Mouse (Mus musculus): ENCODE results near the gene Hist1h4f. TPM values are rescaled to one million over a fixed set of nuclear protein-coding genes. Genes with fewer than 3 reads are reported as not detected.

The Hist1h4f gene
- 0.90 TPM for polyA plus RNA-seq (2017; shearing (Covaris generic))

DNA sequence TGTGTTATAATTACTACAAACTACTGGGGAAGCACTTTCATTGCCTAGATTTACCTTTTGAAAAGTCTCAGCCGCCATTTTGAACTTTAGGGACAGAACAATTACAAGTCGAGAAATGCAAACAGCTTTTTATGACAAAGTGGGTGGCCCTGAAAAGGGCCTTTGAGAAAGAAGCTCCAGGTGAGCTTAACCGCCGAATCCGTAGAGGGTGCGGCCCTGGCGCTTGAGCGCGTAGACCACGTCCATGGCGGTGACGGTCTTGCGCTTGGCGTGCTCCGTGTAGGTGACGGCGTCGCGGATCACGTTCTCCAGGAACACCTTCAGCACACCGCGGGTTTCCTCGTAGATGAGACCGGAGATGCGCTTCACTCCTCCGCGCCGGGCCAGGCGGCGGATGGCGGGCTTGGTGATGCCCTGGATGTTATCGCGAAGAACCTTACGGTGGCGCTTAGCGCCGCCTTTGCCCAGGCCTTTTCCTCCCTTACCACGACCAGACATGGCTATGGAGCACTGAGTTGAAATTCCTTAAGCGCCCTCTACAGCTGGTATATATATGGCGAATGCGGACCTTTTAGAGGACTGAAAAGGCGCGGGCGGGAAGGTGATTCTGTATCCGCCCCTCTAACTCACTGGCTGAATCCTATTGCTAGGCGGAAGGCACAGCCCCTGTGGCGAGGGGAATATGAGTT is at the start of gene Hist1h4f:
Gene Hist1h4f, minus strand, starts transcription at position 503 of the 689 bp plus-strand sequence.

DNA sequence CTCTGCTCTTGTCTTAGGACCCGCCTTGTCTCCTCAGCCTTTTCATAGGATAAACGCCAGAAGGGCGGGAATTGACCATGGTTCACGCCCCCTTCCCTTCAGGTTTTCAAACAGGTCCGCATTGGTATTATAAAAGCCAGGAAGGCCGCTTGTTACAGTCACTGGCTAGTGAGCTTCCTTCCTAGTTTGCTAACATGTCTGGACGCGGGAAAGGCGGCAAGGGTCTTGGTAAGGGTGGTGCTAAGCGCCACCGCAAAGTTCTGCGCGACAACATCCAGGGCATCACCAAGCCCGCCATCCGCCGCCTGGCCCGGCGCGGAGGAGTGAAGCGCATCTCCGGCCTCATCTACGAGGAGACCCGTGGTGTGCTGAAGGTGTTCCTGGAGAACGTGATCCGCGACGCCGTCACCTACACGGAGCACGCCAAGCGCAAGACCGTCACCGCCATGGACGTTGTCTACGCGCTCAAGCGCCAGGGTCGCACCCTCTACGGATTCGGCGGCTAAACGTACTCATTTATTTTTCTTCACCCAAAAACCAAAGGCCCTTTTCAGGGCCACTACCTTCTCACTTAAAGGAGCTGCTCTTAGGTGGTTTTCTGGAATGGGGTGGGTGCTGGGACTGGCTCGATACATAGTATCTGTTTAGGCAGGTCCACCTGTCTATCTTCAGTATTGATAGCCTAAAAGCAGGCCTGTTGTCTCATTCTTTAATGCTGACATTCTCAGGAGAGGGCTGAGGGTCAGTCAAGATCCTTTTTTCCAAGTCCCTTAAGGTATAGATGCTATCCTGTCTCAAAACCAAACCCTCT is 30.2 kb upstream of the Hist1h4f start, which contains the start of gene Hist1h4d:
Gene Hist1h4d, plus strand, starts transcription at position 191 of the 811 bp plus-strand sequence.

DNA sequence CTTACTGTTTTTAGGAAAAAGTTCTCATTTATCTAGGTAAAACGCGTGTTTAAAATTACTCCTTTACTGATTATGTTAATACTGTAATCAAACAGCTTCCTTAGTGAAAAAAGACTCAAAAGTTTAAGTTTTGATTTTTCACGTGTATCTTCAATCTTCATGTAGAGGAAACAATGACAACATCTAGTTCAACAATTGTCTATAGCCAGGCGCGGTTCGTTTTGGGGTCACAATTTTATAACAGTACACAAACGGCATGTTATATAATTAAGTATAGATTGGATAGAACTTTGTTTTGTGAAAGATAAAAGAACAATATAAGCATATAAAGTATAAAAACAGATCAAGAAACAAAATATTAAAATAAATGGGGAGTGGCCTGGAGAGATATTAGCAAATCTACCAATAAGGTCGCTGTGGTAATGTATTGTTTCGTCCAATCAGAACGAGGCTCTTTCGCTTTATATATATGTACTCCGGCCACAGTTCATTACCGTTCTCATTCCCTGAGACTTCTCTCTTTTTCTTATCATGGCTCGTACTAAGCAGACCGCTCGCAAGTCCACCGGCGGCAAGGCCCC is 23.9 kb upstream of the Hist1h4f start, which contains the start of gene Hist1h3d:
Gene Hist1h3d, plus strand, starts transcription at position 493 of the 581 bp plus-strand sequence.

DNA sequence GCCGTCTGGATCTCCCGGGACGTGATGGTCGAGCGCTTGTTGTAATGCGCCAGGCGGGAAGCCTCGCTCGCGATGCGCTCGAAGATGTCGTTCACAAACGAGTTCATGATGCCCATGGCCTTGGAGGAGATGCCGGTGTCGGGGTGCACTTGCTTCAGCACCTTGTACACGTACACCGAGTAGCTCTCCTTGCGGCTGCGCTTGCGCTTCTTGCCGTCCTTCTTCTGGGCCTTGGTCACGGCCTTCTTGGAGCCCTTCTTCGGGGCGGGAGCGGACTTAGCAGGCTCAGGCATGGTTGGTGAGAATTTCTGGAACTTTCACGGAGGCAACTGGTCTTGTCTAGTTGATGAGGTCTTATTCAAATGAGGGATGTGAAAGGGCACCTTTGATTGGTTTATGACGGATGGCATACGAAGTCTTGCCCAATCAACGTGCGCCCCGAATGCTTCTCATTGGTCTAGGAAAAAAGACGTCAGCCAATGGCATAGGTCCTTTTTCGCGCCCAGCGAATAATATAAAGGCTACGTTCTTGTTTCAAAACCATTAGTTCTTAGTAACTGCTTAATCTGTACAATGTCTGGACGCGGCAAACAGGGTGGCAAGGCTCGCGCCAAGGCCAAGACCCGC is 22.6 kb upstream of the Hist1h4f start, which contains the start of the genes Hist1h2bf and Hist1h2ad:
Gene Hist1h2bf, minus strand, starts transcription at position 299 of the 627 bp plus-strand sequence.
Gene Hist1h2ad, plus strand, starts transcription at position 484 of the 627 bp plus-strand sequence.

DNA sequence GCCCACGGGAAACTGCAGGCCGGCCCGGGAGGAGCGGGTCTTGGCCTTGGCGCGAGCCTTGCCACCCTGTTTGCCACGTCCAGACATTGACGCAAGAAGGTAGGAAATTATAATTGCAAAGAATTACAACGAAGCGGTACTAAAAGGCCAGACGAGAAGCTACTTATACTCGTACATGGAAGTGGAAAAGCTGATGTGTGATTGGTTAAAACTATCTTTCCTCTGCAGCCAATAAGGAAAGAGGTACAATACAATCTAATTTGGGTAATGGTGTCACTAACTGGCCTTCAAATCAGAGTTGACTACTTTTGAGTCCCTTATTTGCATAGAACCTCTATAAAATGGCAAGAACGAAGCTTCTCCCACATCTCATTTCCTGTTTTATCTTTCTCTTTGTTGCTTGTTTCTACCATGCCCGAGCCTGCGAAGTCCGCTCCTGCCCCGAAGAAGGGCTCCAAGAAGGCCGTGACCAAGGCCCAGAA is 19.6 kb upstream of the Hist1h4f start, which contains the start of the genes Hist1h2ae and Hist1h2bg:
Gene Hist1h2ae, minus strand, starts transcription at position 199 of the 482 bp plus-strand sequence.
Gene Hist1h2bg, plus strand, starts transcription at position 375 of the 482 bp plus-strand sequence.

DNA sequence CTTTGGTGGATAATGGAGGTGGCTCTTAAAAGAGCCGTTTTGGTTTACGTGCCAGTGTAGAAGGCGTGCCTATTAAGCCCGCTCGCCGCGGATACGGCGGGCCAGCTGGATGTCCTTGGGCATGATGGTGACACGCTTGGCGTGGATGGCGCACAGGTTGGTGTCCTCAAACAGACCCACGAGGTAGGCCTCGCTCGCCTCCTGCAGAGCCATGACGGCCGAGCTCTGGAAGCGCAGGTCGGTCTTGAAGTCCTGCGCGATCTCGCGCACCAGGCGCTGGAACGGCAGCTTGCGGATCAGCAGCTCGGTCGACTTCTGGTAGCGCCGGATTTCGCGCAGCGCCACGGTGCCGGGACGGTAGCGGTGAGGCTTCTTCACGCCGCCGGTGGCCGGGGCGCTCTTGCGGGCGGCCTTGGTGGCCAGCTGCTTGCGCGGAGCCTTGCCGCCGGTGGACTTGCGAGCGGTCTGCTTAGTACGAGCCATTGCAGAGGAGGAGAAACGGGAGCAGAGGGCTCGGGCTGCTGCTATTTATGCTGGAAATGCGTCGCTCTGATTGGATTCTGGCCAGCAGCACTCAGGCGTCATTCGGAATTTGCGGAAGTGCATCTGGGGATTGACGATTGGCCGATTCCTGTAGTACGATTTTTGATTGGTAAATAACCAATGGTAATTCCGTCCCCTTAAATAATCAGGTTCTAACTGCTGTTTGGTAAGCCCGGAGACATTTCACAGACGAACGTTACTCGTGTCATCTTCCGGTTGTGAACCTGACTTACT is 10.6 kb upstream of the Hist1h4f start, which contains the start of gene Hist1h3e:
Gene Hist1h3e, minus strand, starts transcription at position 487 of the 777 bp plus-strand sequence.

DNA sequence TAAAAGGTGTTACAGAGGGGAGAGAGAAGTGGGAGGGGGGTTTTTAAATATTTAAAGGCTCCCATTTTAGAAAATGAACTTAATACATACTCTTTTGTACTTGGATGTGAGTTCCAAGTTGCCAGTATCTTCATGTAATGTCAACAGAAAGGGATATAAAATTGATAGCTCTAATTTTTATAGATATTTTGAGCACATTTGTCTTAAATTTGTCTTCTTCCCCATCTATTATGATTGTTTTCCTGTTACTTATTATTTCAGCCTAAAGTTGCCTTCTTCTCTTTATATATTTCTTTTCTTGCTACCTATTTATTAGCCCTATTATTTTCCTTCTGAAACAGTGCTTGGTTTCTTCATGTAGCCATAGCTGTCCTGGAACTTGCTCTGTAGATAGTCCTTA is 1.5 kb upstream of the Hist1h4f start, which contains the start of gene Hist1h1d:
Gene Hist1h1d, plus strand, starts transcription at position 301 of the 400 bp plus-strand sequence.

DNA sequence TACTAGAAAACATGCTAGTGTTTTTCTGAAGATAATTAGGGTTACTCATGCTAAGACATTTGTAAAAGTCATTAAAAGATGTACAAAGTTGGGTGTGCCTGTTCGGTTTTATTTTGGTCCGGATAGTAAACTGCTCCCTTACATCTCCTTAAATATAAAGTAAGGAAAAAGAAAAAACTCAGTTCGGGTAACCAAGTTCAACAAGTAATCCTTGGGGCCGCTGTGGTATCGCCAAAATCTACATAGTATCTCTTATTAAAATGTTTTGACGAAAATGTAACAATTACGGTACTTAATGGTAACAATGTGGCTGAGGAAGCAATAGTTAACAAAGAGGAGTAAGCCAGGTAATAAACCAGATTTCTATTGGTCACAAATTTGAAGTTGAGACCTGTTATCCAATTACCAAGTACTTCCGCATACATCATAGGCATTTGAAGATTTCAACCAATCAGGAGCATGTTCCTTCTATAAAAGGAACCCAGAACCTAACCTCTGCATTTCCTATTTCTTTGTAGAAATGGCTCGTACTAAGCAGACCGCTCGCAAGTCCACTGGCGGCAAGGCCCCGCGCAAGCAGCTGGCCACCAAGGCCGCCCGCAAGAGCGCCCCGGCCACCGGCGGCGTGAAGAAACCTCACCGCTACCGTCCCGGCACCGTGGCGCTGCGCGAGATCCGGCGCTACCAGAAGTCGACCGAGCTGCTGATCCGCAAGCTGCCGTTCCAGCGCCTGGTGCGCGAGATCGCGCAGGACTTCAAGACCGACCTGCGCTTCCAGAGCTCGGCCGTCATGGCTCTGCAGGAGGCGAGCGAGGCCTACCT is 7.3 kb downstream of the Hist1h4f start, which contains the start of gene Hist1h3f:
Gene Hist1h3f, plus strand, starts transcription at position 88 of the 822 bp plus-strand sequence.

DNA sequence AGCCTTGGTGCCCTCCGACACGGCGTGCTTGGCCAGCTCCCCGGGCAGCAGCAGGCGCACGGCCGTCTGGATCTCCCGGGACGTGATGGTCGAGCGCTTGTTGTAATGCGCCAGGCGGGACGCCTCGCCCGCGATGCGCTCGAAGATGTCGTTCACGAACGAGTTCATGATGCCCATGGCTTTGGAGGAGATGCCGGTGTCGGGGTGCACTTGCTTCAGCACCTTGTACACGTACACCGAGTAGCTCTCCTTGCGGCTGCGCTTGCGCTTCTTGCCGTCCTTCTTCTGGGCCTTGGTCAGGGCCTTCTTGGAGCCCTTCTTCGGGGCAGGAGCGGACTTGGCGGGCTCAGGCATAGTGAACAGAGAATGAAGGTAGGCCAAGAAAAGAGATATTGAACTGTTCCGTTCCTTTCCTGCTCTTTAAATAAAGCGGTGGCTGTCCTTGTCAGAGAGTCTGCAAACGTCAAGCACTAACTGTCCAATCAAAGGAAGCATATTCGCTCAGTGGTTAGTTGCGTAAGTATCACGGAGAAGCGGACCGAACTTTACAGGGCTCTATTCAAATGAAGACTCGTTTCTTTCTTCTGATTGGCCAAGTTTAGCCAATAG is 8.3 kb downstream of the Hist1h4f start, which contains the start of gene Hist1h2bh:
Gene Hist1h2bh, minus strand, starts transcription at position 394 of the 609 bp plus-strand sequence.

DNA sequence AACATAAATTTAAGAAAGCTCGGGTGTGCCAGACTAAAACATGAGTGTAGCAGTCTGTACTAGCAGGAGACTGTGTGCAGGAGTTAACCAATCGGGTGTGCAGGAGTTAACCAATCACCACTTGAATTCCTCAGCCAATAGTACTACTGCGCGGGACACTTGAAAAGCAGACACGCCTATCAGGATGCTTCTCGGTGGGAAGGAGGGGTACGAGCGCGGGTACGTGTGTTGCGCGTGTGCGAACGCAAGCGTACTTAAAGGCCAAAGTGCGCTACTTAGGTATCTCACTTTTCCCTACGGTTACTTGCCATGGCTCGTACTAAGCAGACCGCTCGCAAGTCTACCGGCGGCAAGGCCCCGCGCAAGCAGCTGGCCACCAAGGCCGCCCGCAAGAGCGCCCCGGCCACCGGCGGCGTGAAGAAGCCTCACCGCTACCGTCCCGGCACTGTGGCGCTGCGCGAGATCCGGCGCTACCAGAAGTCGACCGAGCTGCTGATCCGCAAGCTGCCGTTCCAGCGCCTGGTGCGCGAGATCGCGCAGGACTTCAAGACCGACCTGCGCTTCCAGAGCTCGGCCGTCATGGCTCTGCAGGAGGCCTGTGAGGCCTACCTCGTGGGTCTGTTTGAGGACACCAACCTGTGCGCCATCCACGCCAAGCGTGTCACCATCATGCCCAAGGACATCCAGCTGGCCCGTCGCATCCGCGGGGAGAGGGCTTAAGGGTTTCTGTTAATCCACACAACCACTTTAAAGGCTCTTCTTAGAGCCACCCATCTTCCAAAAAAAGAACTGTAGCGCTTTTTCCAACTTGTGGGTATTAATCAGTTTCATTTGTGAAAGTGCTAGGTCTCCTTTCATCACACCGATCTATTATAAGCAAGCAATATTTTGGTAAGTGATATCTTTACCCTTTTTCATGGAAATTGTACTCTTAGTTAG is 16.0 kb downstream of the Hist1h4f start, which contains the start of gene Hist1h3g:
Gene Hist1h3g, plus strand, starts transcription at position 286 of the 939 bp plus-strand sequence.

DNA sequence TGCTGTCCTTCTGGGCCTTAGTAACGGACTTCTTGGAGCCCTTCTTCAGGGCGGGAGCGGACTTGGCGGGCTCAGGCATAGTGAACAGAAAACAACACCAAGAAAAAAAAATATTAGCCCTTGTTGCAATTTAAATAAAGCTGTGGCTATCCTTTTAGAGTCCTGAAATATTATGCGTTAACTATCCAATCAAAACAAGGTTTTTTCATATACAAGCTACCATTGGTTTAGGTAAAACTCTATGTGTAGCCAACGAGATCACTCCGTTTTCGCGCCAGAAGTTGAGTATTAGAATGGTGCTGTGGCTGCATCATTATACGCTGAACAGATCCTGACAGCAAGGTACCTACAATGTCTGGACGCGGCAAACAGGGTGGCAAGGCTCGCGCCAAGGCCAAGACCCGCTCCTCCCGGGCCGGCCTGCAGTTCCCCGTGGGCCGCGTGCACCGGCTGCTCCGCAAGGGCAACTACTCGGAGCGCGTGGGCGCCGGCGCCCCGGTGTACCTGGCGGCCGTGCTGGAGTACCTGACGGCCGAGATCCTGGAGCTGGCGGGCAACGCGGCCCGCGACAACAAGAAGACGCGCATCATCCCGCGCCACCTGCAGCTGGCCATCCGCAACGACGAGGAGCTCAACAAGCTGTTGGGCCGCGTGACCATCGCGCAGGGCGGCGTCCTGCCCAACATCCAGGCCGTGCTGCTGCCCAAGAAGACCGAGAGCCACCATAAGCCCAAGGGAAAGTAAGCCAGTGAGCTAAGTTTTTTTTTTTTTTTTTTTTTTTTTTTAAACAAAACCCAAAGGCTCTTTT is 17.7 kb downstream of the Hist1h4f start, which contains the start of gene Hist1h2af:
Gene Hist1h2af, plus strand, starts transcription at position 347 of the 808 bp plus-strand sequence.

DNA sequence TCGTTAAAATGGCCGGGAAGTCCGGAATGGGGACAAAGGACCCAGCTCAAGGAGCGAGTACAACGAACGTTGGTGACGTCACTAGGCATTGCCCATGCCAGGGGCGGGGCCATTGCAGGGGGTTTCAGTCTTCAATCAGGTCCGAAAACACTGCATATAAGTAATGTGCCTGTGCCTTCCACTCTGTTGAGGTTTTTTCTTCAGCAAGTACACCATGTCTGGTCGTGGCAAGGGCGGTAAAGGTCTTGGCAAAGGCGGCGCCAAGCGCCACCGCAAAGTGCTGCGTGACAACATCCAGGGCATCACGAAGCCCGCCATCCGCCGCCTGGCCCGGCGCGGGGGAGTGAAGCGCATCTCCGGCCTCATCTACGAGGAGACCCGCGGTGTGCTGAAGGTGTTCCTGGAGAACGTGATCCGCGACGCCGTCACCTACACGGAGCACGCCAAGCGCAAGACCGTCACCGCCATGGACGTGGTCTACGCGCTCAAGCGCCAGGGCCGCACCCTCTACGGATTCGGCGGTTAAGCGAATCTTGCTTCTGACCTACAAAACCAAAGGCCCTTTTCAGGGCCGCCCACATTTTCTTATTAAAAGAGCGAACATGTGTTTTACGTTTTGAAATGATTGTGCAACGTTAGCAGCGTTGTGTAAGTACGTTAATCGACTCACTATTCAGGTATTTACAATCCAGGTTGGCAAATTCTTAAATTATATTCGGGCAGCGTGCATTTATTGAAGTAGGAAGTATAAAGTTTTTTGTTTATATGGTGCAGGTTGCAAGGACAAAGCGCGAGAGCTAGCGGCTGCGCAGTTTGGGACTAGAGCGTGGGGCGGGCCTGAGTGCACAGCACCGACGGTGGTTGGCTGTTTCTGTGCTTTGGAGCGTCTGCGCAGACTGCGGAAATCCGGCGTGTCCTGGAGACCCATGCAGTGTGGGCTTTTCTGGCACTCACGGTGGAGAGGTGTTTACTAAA is 20.3 kb downstream of the Hist1h4f start, which contains the start of gene Hist1h4h:
Gene Hist1h4h, plus strand, starts transcription at position 150 of the 975 bp plus-strand sequence.

Measured in activated CD4-positive, CD25-positive, alpha-beta regulatory T cell, adult 9 weeks (primary cell).